Comparison of ENCODE assay signal across 8 mouse cellular contexts in the genomic region with DNA sequence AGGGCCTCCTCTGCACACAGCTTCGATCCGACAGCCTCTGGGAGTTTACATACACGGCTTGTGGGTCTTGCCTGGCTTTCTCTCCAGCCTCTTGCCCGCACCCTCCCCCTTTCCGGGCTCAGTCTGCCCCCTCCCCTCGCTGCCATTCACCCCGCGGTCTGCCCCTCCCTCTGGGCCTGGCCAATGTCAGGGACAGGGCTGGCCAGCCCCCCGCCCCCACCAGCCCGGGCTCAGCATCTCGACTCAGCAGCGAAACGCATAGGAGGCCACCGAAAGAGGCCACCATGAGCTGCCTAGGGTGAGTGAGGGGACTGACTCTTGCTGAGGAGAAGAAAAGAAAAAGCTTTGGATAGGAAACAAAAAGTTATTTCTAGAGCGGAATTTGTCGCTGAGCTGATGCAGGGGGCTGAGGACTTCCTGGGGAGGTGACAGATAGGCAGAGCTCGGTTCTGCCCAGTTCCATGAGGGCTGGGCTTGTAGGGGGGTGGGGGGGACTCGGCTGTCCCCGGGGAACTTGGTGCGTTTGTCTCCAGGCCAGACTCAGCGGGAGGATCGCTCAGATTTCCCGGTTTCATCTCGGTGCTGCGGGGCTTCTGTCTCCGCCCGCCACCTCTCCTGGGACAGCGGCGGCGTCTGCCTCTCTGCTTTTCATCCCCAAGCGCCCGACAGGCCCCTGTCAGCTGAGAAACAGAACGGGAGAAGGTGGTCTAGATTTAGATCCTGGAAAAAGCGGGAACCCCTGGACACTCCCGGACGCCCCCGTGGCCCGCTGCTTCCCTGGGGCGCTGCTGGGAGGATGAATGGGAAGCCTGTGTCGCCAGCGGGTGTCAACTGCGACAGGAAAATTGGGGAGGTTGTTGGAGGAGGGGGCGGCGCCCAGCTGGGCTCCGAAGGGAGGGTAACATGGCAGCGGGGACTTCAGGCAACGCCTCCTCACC. TPM values are rescaled to one million over a fixed set of nuclear protein-coding genes. Genes with fewer than 3 reads are reported as not detected.
DNase-seq lines count a peak whose midpoint lies in the region; ATAC-seq lines count a peak whose summit lies in the region.

No protein-coding gene starts in this region.

- peak overlapping the region; percentile 6 for H3K9ac ChIP-seq in kidney, embryonic 15.5 days
- peak overlapping the region; percentile 53 for H3K9ac ChIP-seq in hindbrain, embryonic 15.5 days

- H3K4me1 ChIP-seq in kidney, embryonic 15.5 days, result peaks cover 12% of the 10 kb centered on the region
- H3K4me1 ChIP-seq in hindbrain, embryonic 15.5 days (replicated peaks), result peaks cover 15% of the 10 kb centered on the region

- no peaks in the 10 kb centered on the region for H3K9me3 ChIP-seq in kidney, embryonic 15.5 days (replicated peaks)
- H3K9me3 ChIP-seq in hindbrain, embryonic 15.5 days, result no peaks in the 10 kb centered on the region

- no peak for DNase-seq in kidney, adult 18-20 months
- peak; percentile 80 for DNase-seq in embryo, embryonic 9.5 days (ENCODE audit: extremely low spot score)
- DNase-seq in lung, postnatal 14 days, result peak; percentile 6
- no peak for DNase-seq in gastrocnemius, postnatal 10 days
- no peak for DNase-seq in thymus, postnatal 25 days

- peak overlapping the region; percentile 89 for H3K4me2 ChIP-seq in kidney, embryonic 15.5 days
- peak overlapping the region; percentile 96 for H3K4me2 ChIP-seq in hindbrain, embryonic 15.5 days

- peak overlapping the region; percentile 49 for H3K4me3 ChIP-seq in kidney, embryonic 15.5 days (replicated peaks)
- H3K4me3 ChIP-seq in hindbrain, embryonic 15.5 days, result peak overlapping the region; percentile 50

- no peak overlapping the region for H3K27ac ChIP-seq in kidney, embryonic 15.5 days
- no peak overlapping the region for H3K27ac ChIP-seq in hindbrain, embryonic 15.5 days (replicated peaks)

- WGBS in kidney, embryonic 15.5 days, result under 1% methylated on average over 46 of the region's 47 CpGs
- WGBS in hindbrain, embryonic 15.5 days, result under 1% methylated on average over 46 of the region's 47 CpGs

- peak; percentile 76 for ATAC-seq in kidney, embryonic 15.5 days (replicated peaks; ENCODE audit: low FRiP score)
- peak; percentile 61; the same call in 1 of the 2 replicates for ATAC-seq in hindbrain, embryonic 15.5 days (ENCODE audit: low FRiP score, low read depth)
- ATAC-seq in granulocyte monocyte progenitor cell, adult 5-6 weeks (replicated peaks; ENCODE audit: poor library complexity, severe bottlenecking), result no peak; the same call in 1 of the 2 replicates

- peaks cover 78% of the 10 kb centered on the region for H3K27me3 ChIP-seq in kidney, embryonic 15.5 days
- peaks cover 31% of the 10 kb centered on the region for H3K27me3 ChIP-seq in hindbrain, embryonic 15.5 days

- H3K36me3 ChIP-seq in kidney, embryonic 15.5 days, result no peaks in the 10 kb centered on the region
- no peaks in the 10 kb centered on the region for H3K36me3 ChIP-seq in hindbrain, embryonic 15.5 days

RNA-seq across cellular contexts. Expression of a gene that starts 6.8 kb away (rescaled TPM):
- 0.14 TPM in 1 of 2 replicates, not detected in the other for polyA plus RNA-seq in kidney, embryonic 15.5 days (2015; fragmentation: Nextera tagmentation; extraction: Ambion mirVana)
- 0.47 and 0.48 TPM in 2 replicates for polyA plus RNA-seq in hindbrain, embryonic 15.5 days (2015; fragmentation: Nextera tagmentation; extraction: Ambion mirVana)
- under 1 TPM; 0.05 to 0.11 TPM for total RNA-seq in gastrocnemius, postnatal 10 days (2021)
- total RNA-seq in granulocyte monocyte progenitor cell, adult 5-6 weeks (2014; fragmentation: Nextera tagmentation), result not detected in 2 replicates
- not detected in 2 replicates for total RNA-seq in granulocyte monocyte progenitor cell, adult 5-6 weeks (2017)

RNA-seq across cellular contexts. Expression of a gene that starts 34.9 kb away (rescaled TPM):
- 74.3 and 76.4 TPM in 2 replicates for polyA plus RNA-seq in kidney, embryonic 15.5 days (2015; fragmentation: Nextera tagmentation; extraction: Ambion mirVana)
- polyA plus RNA-seq in hindbrain, embryonic 15.5 days (2015; fragmentation: Nextera tagmentation; extraction: Ambion mirVana), result 66.1 and 69.8 TPM in 2 replicates
- total RNA-seq in gastrocnemius, postnatal 10 days (2021), result 10 to 100 TPM; 35.0 to 37.5 TPM
- total RNA-seq in granulocyte monocyte progenitor cell, adult 5-6 weeks (2014; fragmentation: Nextera tagmentation), result 57.9 and 81.0 TPM in 2 replicates
- 38.5 and 49.2 TPM in 2 replicates for total RNA-seq in granulocyte monocyte progenitor cell, adult 5-6 weeks (2017)

RNA-seq across cellular contexts. Expression of a gene that starts 39.7 kb away (rescaled TPM):
- 344 and 350 TPM in 2 replicates for polyA plus RNA-seq in kidney, embryonic 15.5 days (2015; fragmentation: Nextera tagmentation; extraction: Ambion mirVana)
- 130 and 133 TPM in 2 replicates for polyA plus RNA-seq in hindbrain, embryonic 15.5 days (2015; fragmentation: Nextera tagmentation; extraction: Ambion mirVana)
- 100 to 1,000 TPM in 1 of 2 experiments, 10 to 100 TPM in 1; 89.0 to 110 TPM for total RNA-seq in gastrocnemius, postnatal 10 days (2021)
- 82.9 and 104 TPM in 2 replicates for total RNA-seq in granulocyte monocyte progenitor cell, adult 5-6 weeks (2014; fragmentation: Nextera tagmentation)
- total RNA-seq in granulocyte monocyte progenitor cell, adult 5-6 weeks (2017), result 161 and 171 TPM in 2 replicates

RNA-seq across cellular contexts. Expression of a gene that starts 48.8 kb away (rescaled TPM):
- 39.9 and 43.6 TPM in 2 replicates for polyA plus RNA-seq in kidney, embryonic 15.5 days (2015; fragmentation: Nextera tagmentation; extraction: Ambion mirVana)
- 31.7 and 32.7 TPM in 2 replicates for polyA plus RNA-seq in hindbrain, embryonic 15.5 days (2015; fragmentation: Nextera tagmentation; extraction: Ambion mirVana)
- 10 to 100 TPM; 10.6 to 11.6 TPM for total RNA-seq in gastrocnemius, postnatal 10 days (2021)
- total RNA-seq in granulocyte monocyte progenitor cell, adult 5-6 weeks (2014; fragmentation: Nextera tagmentation), result 40.5 and 47.3 TPM in 2 replicates
- total RNA-seq in granulocyte monocyte progenitor cell, adult 5-6 weeks (2017), result 16.5 and 22.4 TPM in 2 replicates

Comparison
In these comparisons a context has a peak if more than half of its experiments do, and no peak if none do; other contexts are left out.
1. DNase-seq: peak in embryo, embryonic 9.5 days (single experiment) and lung, postnatal 14 days (single experiment); none in kidney, adult 18-20 months (single experiment), gastrocnemius, postnatal 10 days (single experiment) and thymus, postnatal 25 days (single experiment).